9 mouse cellular contexts compared by ENCODE assay signal in the genomic region with DNA sequence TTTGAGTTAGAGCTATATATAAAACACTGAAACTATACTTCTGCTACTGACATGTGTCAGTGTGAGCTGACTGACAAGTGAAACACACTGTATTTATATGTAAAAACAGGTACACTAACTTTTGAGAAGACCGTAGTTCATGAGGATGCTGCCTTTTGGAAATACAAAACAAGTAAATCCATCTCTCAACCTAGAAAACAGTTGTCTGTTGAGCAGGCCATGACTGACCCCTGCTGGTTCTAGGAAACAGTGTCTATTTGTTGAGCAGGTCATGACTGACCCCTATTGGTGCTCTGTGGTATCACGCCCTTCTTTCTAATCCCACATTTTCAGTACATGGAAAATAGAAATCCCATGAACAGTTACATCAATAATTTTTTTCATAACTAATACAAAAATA. TPM values are rescaled to one million over a fixed set of nuclear protein-coding genes. Genes with fewer than 3 reads are reported as not detected.
DNase-seq lines count a peak whose midpoint lies in the region; ATAC-seq and TF ChIP-seq lines count a peak whose summit lies in the region.
"Had no signal": no experiment of that assay in that cellular context is flagged by ENCODE, and none has a peak within 500 bp of the region (broad histone marks: within the 10 kb centered on the region; RNA-seq: fewer than 3 reads in every experiment).

No protein-coding gene starts in this region.

- no peaks in the 10 kb centered on the region for H3K79me3 ChIP-seq in C2C12 (ENCODE audit: low read depth)

- no peaks in the 10 kb centered on the region for H3K36me3 ChIP-seq in C2C12 (ENCODE audit: control insufficient read depth, insufficient read depth)
- no peaks in the 10 kb centered on the region; the same call in 1 of the 2 replicates for H3K36me3 ChIP-seq in kidney, adult 2 months (ENCODE audit: control insufficient read depth, insufficient read depth, low read length)
- no peaks in the 10 kb centered on the region; the same call in 1 of the 2 replicates for H3K36me3 ChIP-seq in limb, embryonic 11.5 days (ENCODE audit: control insufficient read depth, insufficient read depth, low read length)
- no peaks in the 10 kb centered on the region; the same call in 1 of the 2 replicates for H3K36me3 ChIP-seq in testis, adult 2 months (ENCODE audit: control insufficient read depth, insufficient read depth, low read length)

- H3K79me2 ChIP-seq in C2C12 (ENCODE audit: control insufficient read depth, insufficient read depth) = no peaks in the 10 kb centered on the region

- no peak overlapping the region for H3K27ac ChIP-seq in kidney, adult 2 months (ENCODE audit: insufficient read depth, low read depth, low read length)
- H3K27ac ChIP-seq in limb, embryonic 11.5 days (replicated peaks; ENCODE audit: low read depth, low read length) = no peak overlapping the region
- no peak overlapping the region for H3K27ac ChIP-seq in testis, adult 2 months (ENCODE audit: control insufficient read depth, insufficient read depth, low read depth, low read length)
- H3K27ac ChIP-seq: limb, embryonic 12.5 days had no signal

- peak; percentile 63 to 75 for DNase-seq in adrenal gland, adult 18-20 months (ENCODE audit: low spot score in 2 of 2)
- DNase-seq in embryo, embryonic 11 days = peak; percentile 87
- DNase-seq in gastrocnemius, postnatal 25 days = peak; percentile 25
- peak; percentile 88 for DNase-seq in kidney, adult 2 months
- peak; percentile 83 for DNase-seq in limb, embryonic 11.5 days (ENCODE audit: low spot score)
- peak; percentile 60 for DNase-seq in neural tube, embryonic 10.5 days (ENCODE audit: extremely low spot score, low spot score)

- no peak overlapping the region for H3ac ChIP-seq in C2C12 (ENCODE audit: control insufficient read depth, insufficient read length, low read depth)

- H3K9me3 ChIP-seq in limb, embryonic 11.5 days (ENCODE audit: control insufficient read depth, low read length) = no peaks in the 10 kb centered on the region
- H3K9me3 ChIP-seq: limb, embryonic 12.5 days had no signal

- 9% methylated on average over 2 of the region's 2 CpGs for WGBS in kidney, adult 2 months
- WGBS in limb, embryonic 11.5 days = 27% methylated on average over 2 of the region's 2 CpGs

- no peaks in the 10 kb centered on the region for H3K27me3 ChIP-seq in C2C12 (ENCODE audit: control insufficient read depth, insufficient read depth, insufficient read length)
- H3K27me3 ChIP-seq in kidney, adult 2 months (replicated peaks; ENCODE audit: control insufficient read depth, insufficient read depth, low read length) = no peaks in the 10 kb centered on the region
- H3K27me3 ChIP-seq in limb, embryonic 11.5 days (ENCODE audit: control insufficient read depth, insufficient read depth, low read length) = no peaks in the 10 kb centered on the region
- no peaks in the 10 kb centered on the region for H3K27me3 ChIP-seq in testis, adult 2 months (ENCODE audit: control insufficient read depth, insufficient read depth, low read length)
- H3K27me3 ChIP-seq: limb, embryonic 12.5 days had no signal

- ATAC-seq in limb, embryonic 11.5 days (ENCODE audit: insufficient number of reproducible peaks, low FRiP score, low TSS enrichment, low read depth) = peak; percentile 72; the same call in 1 of the 2 replicates

- H3K4me1 ChIP-seq in kidney, adult 2 months (ENCODE audit: control insufficient read depth, insufficient read depth, low read length) = peaks cover 6% of the 10 kb centered on the region; the same call in 1 of the 2 replicates
- H3K4me1 ChIP-seq in limb, embryonic 11.5 days (ENCODE audit: control insufficient read depth, insufficient read depth, low read length) = no peaks in the 10 kb centered on the region
- no peaks in the 10 kb centered on the region for H3K4me1 ChIP-seq in testis, adult 2 months (ENCODE audit: control insufficient read depth, insufficient read depth, low read length)

- no peak overlapping the region for H3K4me3 ChIP-seq in C2C12 (ENCODE audit: insufficient read depth, poor library complexity, severe bottlenecking)
- no peak overlapping the region for H3K4me3 ChIP-seq in kidney, adult 2 months (ENCODE audit: insufficient read depth, low read depth, low read length)
- H3K4me3 ChIP-seq in limb, embryonic 11.5 days (ENCODE audit: low read depth, low read length) = no peak overlapping the region
- H3K4me3 ChIP-seq in testis, adult 2 months (ENCODE audit: control insufficient read depth, low read depth, low read length) = no peak overlapping the region
- H3K4me3 ChIP-seq: limb, embryonic 12.5 days had no signal

- TF ChIP-seq POLR2A in kidney, adult 2 months (IDR thresholded peaks at IDR 0.05; ENCODE audit: low read depth, low read length) = no peak
- TF ChIP-seq POLR2A in testis, adult 2 months (IDR thresholded peaks at IDR 0.05; ENCODE audit: control insufficient read depth, low read depth, low read length) = no peak

- H3K9ac ChIP-seq in limb, embryonic 11.5 days (ENCODE audit: low read length) = no peak overlapping the region
- H3K9ac ChIP-seq: limb, embryonic 12.5 days had no signal

- no peak overlapping the region for H3K4me2 ChIP-seq in limb, embryonic 11.5 days (ENCODE audit: low read depth, severe bottlenecking)
- H3K4me2 ChIP-seq: limb, embryonic 12.5 days had no signal

- TF ChIP-seq CTCF in C2C12 (IDR thresholded peaks at IDR 0.05; ENCODE audit: control insufficient read depth, insufficient read depth, insufficient read length) = peak; percentile 94
- TF ChIP-seq CTCF in kidney, adult 2 months (conservative IDR thresholded peaks at IDR 0.05; ENCODE audit: insufficient read depth, insufficient read length, low read depth, low read length) = peak; percentile 96
- TF ChIP-seq CTCF in testis, adult 2 months (IDR thresholded peaks at IDR 0.05; ENCODE audit: control insufficient read depth, insufficient read depth, insufficient replicate concordance, low read depth, low read length) = peak; percentile 37; the same call in 1 of the 2 replicates

TF ChIP-seq in C2C12, 6 proteins besides CTCF, POLR2A, EP300 and RAD21:
- TF ChIP-seq CEBPB (IDR thresholded peaks at IDR 0.05; ENCODE audit: low read depth) = no peak
- TF ChIP-seq FOSL1 (IDR thresholded peaks at IDR 0.05; ENCODE audit: insufficient read depth, low read length, poor library complexity, severe bottlenecking) = no peak
- no peak for TF ChIP-seq MYOD1 (IDR thresholded peaks at IDR 0.05; ENCODE audit: control insufficient read depth, insufficient read length, low read depth)
- no peak for TF ChIP-seq MYOG (IDR thresholded peaks at IDR 0.05; ENCODE audit: control insufficient read depth, extremely low read depth, insufficient read length)
- no peak for TF ChIP-seq USF1 (IDR thresholded peaks at IDR 0.05; ENCODE audit: low read depth)
- TF ChIP-seq MAX (IDR thresholded peaks at IDR 0.05) = no peak

RNA-seq across cellular contexts. Expression of a gene that starts 14.3 kb away (rescaled TPM):
- 9.1 TPM for polyA plus RNA-seq in C2C12 (2012; fragmentation: generic; extraction: Trizol)
- total RNA-seq in adrenal gland, adult 18-20 months (2021) = 10 to 100 TPM; 19.5 to 20.1 TPM
- 10 to 100 TPM; 19.2 to 25.1 TPM for total RNA-seq in gastrocnemius, postnatal 25 days (2021)
- polyA plus RNA-seq in kidney, adult 2 months (2012; rRNA removed) = 41.8 and 46.1 TPM in 2 replicates
- polyA plus RNA-seq in limb, embryonic 11.5 days (2014; fragmentation: Nextera tagmentation; extraction: Ambion mirVana) = 20.9 and 26.2 TPM in 2 replicates
- 565 and 587 TPM in 2 replicates for polyA plus RNA-seq in testis, adult 2 months (2012; rRNA removed)

RNA-seq across cellular contexts. Expression of a gene that starts 16.4 kb away (rescaled TPM):
- 7.2 TPM for polyA plus RNA-seq in C2C12 (2012; fragmentation: generic; extraction: Trizol)
- 10 to 100 TPM; 19.2 to 24.1 TPM for total RNA-seq in adrenal gland, adult 18-20 months (2021)
- 10 to 100 TPM; 17.1 to 21.7 TPM for total RNA-seq in gastrocnemius, postnatal 25 days (2021)
- polyA plus RNA-seq in kidney, adult 2 months (2012; rRNA removed) = 8.4 and 8.8 TPM in 2 replicates
- polyA plus RNA-seq in limb, embryonic 11.5 days (2014; fragmentation: Nextera tagmentation; extraction: Ambion mirVana) = 64.9 and 70.7 TPM in 2 replicates
- polyA plus RNA-seq in testis, adult 2 months (2012; rRNA removed) = 43.7 and 49.8 TPM in 2 replicates

Comparison
In these comparisons a context has a peak if more than half of its experiments do, and no peak if none do; other contexts are left out.
1. CTCF ChIP-seq: peak in every context shown above with its lines; median percentile 96 in kidney, adult 2 months; 94 in C2C12; 37 in testis, adult 2 months.
2. DNase-seq: peak in every context shown above with its lines; median percentile 88 in kidney, adult 2 months; 87 in embryo, embryonic 11 days; 83 in limb, embryonic 11.5 days; 69 in adrenal gland, adult 18-20 months; 60 in neural tube, embryonic 10.5 days; 25 in gastrocnemius, postnatal 25 days.
3. RNA of a gene that starts 14.3 kb away (polyA plus RNA-seq): 565 to 587 TPM in testis, adult 2 months; 41.8 to 46.1 TPM in kidney, adult 2 months, 20.9 to 26.2 TPM in limb, embryonic 11.5 days and 9.1 TPM in C2C12 (single experiment); every median in the first group is over 10 times any median in the second.